Mouse (Mus musculus): ENCODE measurements around the gene Ddi1. TPM values are rescaled to one million over a fixed set of nuclear protein-coding genes. Genes with fewer than 3 reads are reported as not detected.
"Not testable (repeated sequence)": the region's sequence is repeated elsewhere in the genome, so short reads cannot be mapped to it uniquely, and the experiment has no call there.

The Ddi1 gene
- polyA plus RNA-seq, 1 experiment from 2014 or later, result 0.17 TPM

GRCm38 (mm10) chr9:6276395-6276794 lies 6.7 kb upstream of the Ddi1 start:
- no peak overlapping the region for H3K27ac ChIP-seq (ENCODE audit: low read length)
- no peaks in the 10 kb centered on the region for H3K27me3 ChIP-seq (ENCODE audit: control insufficient read depth, insufficient read depth, low read length)
- no peaks in the 10 kb centered on the region for H3K36me3 ChIP-seq (ENCODE audit: control insufficient read depth, insufficient read depth, low read length)
- H3K9ac ChIP-seq (replicated peaks; ENCODE audit: low read depth, low read length), result no peak overlapping the region
- no peak overlapping the region for H3K4me3 ChIP-seq (ENCODE audit: low read depth, low read length)
- WGBS, result 61% methylated on average over 1 of the region's 1 CpGs
- ATAC-seq (ENCODE audit: insufficient number of reproducible peaks, insufficient read depth, low FRiP score, low read depth), result no peak
- no peaks in the 10 kb centered on the region for H3K4me1 ChIP-seq (ENCODE audit: control insufficient read depth, insufficient read depth, low read length)
- no peak overlapping the region for H3K4me2 ChIP-seq (replicated peaks; ENCODE audit: low read depth, low read length)
- no peaks in the 10 kb centered on the region for H3K9me3 ChIP-seq (ENCODE audit: control insufficient read depth, low read depth, low read length)

GRCm38 (mm10) chr9:6264820-6265219 lies 4.8 kb downstream of the Ddi1 start:
- no peak overlapping the region for H3K4me2 ChIP-seq (replicated peaks; ENCODE audit: low read depth, low read length)
- no peak for ATAC-seq (ENCODE audit: insufficient number of reproducible peaks, insufficient read depth, low FRiP score, low read depth)
- H3K4me1 ChIP-seq (ENCODE audit: control insufficient read depth, insufficient read depth, low read length), result 0 out of 2 replicates have a peak, but pooled peaks cover 2% of the 10 kb centered on the region
- no peaks in the 10 kb centered on the region for H3K27me3 ChIP-seq (ENCODE audit: control insufficient read depth, insufficient read depth, low read length)
- WGBS, result 88% methylated on average over 2 of the region's 2 CpGs
- H3K27ac ChIP-seq (ENCODE audit: low read length), result no peak overlapping the region
- no peak overlapping the region for H3K4me3 ChIP-seq (ENCODE audit: low read depth, low read length)
- no peaks in the 10 kb centered on the region for H3K9me3 ChIP-seq (ENCODE audit: control insufficient read depth, low read depth, low read length)
- H3K9ac ChIP-seq (replicated peaks; ENCODE audit: low read depth, low read length), result no peak overlapping the region
- no peaks in the 10 kb centered on the region for H3K36me3 ChIP-seq (ENCODE audit: control insufficient read depth, insufficient read depth, low read length)

- ATAC-seq (ENCODE audit: insufficient number of reproducible peaks, insufficient read depth, low FRiP score, low read depth), result no peak
- Histone ChIP-seq H3K36me3 (ENCODE audit: control insufficient read depth, insufficient read depth, low read length) (no peaks in the 10 kb centered on the region), H3K27ac (ENCODE audit: low read length) (no peak overlapping the region), H3K9ac (replicated peaks; ENCODE audit: low read depth, low read length) (no peak overlapping the region), H3K4me3 (ENCODE audit: low read depth, low read length) (no peak overlapping the region), H3K27me3 (ENCODE audit: control insufficient read depth, insufficient read depth, low read length) (no peaks in the 10 kb centered on the region), H3K4me2 (replicated peaks; ENCODE audit: low read depth, low read length) (no peak overlapping the region), H3K4me1 (ENCODE audit: control insufficient read depth, insufficient read depth, low read length) (no peaks in the 10 kb centered on the region), H3K9me3 (ENCODE audit: control insufficient read depth, low read depth, low read length) (no peaks in the 10 kb centered on the region)
Observed at GRCm38 (mm10) chr9:6257072-6257471, 12.6 kb downstream of the Ddi1 start.

- Histone ChIP-seq H3K36me3 (ENCODE audit: control insufficient read depth, insufficient read depth, low read length) (no peaks in the 10 kb centered on the region), H3K27me3 (ENCODE audit: control insufficient read depth, insufficient read depth, low read length) (no peaks in the 10 kb centered on the region), H3K4me1 (ENCODE audit: control insufficient read depth, insufficient read depth, low read length) (no peaks in the 10 kb centered on the region), H3K4me2 (replicated peaks; ENCODE audit: low read depth, low read length) (no peak overlapping the region), H3K4me3 (ENCODE audit: low read depth, low read length) (no peak overlapping the region), H3K9me3 (ENCODE audit: control insufficient read depth, low read depth, low read length) (no peaks in the 10 kb centered on the region), H3K27ac (ENCODE audit: low read length) (no peak overlapping the region), H3K9ac (replicated peaks; ENCODE audit: low read depth, low read length) (no peak overlapping the region)
- ATAC-seq (ENCODE audit: insufficient number of reproducible peaks, insufficient read depth, low FRiP score, low read depth), result no peak
- 91% methylated on average over 2 of the region's 2 CpGs for WGBS
Observed at GRCm38 (mm10) chr9:6251990-6252389, 17.7 kb downstream of the Ddi1 start.

- Histone ChIP-seq H3K4me2 (replicated peaks; ENCODE audit: low read depth, low read length) (no peak overlapping the region), H3K36me3 (ENCODE audit: control insufficient read depth, insufficient read depth, low read length) (no peaks in the 10 kb centered on the region), H3K4me3 (ENCODE audit: low read depth, low read length) (no peak overlapping the region), H3K27ac (ENCODE audit: low read length) (no peak overlapping the region), H3K9ac (replicated peaks; ENCODE audit: low read depth, low read length) (no peak overlapping the region), H3K9me3 (ENCODE audit: control insufficient read depth, low read depth, low read length) (no peaks in the 10 kb centered on the region), H3K4me1 (ENCODE audit: control insufficient read depth, insufficient read depth, low read length) (no peaks in the 10 kb centered on the region), H3K27me3 (ENCODE audit: control insufficient read depth, insufficient read depth, low read length) (no peaks in the 10 kb centered on the region)
- 60% methylated on average over 1 of the region's 1 CpGs for WGBS
- ATAC-seq (ENCODE audit: insufficient number of reproducible peaks, insufficient read depth, low FRiP score, low read depth), result no peak
Observed at GRCm38 (mm10) chr9:6250320-6250719, 19.3 kb downstream of the Ddi1 start.

GRCm38 (mm10) chr9:6235982-6236381 lies 33.7 kb downstream of the Ddi1 start:
- not testable (repeated sequence) for H3K9me3 ChIP-seq (ENCODE audit: control insufficient read depth, low read depth, low read length); ATAC-seq (ENCODE audit: insufficient number of reproducible peaks, insufficient read depth, low FRiP score, low read depth); H3K4me2 ChIP-seq (replicated peaks; ENCODE audit: low read depth, low read length); H3K4me3 ChIP-seq (ENCODE audit: low read depth, low read length); H3K9ac ChIP-seq (replicated peaks; ENCODE audit: low read depth, low read length); H3K27ac ChIP-seq (ENCODE audit: low read length); H3K4me1 ChIP-seq (ENCODE audit: control insufficient read depth, insufficient read depth, low read length); H3K36me3 ChIP-seq (ENCODE audit: control insufficient read depth, insufficient read depth, low read length); H3K27me3 ChIP-seq (ENCODE audit: control insufficient read depth, insufficient read depth, low read length)
- 92% methylated on average over 1 of the region's 1 CpGs for WGBS

GRCm38 (mm10) chr9:6217505-6217904 lies 52.1 kb downstream of the Ddi1 start:
- H3K9me3 ChIP-seq (ENCODE audit: control insufficient read depth, low read depth, low read length), result no peaks in the 10 kb centered on the region
- H3K4me3 ChIP-seq (ENCODE audit: low read depth, low read length), result no peak overlapping the region
- no peak overlapping the region for H3K9ac ChIP-seq (replicated peaks; ENCODE audit: low read depth, low read length)
- no peaks in the 10 kb centered on the region for H3K4me1 ChIP-seq (ENCODE audit: control insufficient read depth, insufficient read depth, low read length)
- H3K4me2 ChIP-seq (replicated peaks; ENCODE audit: low read depth, low read length), result no peak overlapping the region
- no peaks in the 10 kb centered on the region for H3K27me3 ChIP-seq (ENCODE audit: control insufficient read depth, insufficient read depth, low read length)
- ATAC-seq (ENCODE audit: insufficient number of reproducible peaks, insufficient read depth, low FRiP score, low read depth), result no peak
- no peak overlapping the region for H3K27ac ChIP-seq (ENCODE audit: low read length)
- WGBS, result 50% methylated on average over 1 of the region's 1 CpGs
- H3K36me3 ChIP-seq (ENCODE audit: control insufficient read depth, insufficient read depth, low read length), result no peaks in the 10 kb centered on the region

GRCm38 (mm10) chr9:6212862-6213261 lies 56.8 kb downstream of the Ddi1 start:
- Histone ChIP-seq H3K9ac (replicated peaks; ENCODE audit: low read depth, low read length) (no peak overlapping the region), H3K4me2 (replicated peaks; ENCODE audit: low read depth, low read length) (no peak overlapping the region), H3K27ac (ENCODE audit: low read length) (no peak overlapping the region), H3K36me3 (ENCODE audit: control insufficient read depth, insufficient read depth, low read length) (no peaks in the 10 kb centered on the region), H3K9me3 (ENCODE audit: control insufficient read depth, low read depth, low read length) (no peaks in the 10 kb centered on the region), H3K27me3 (ENCODE audit: control insufficient read depth, insufficient read depth, low read length) (no peaks in the 10 kb centered on the region), H3K4me1 (ENCODE audit: control insufficient read depth, insufficient read depth, low read length) (no peaks in the 10 kb centered on the region), H3K4me3 (ENCODE audit: low read depth, low read length) (no peak overlapping the region)
- ATAC-seq (ENCODE audit: insufficient number of reproducible peaks, insufficient read depth, low FRiP score, low read depth), result no peak
- 56% methylated on average over 5 of the region's 5 CpGs for WGBS
